Mouse (Mus musculus): ENCODE data around the gene Fosb. TPM values are rescaled to one million over a fixed set of nuclear protein-coding genes. Genes with fewer than 3 reads are reported as not detected.

Fosb gene
- total and polyA plus RNA-seq, 2 experiments from 2014 or later = 0.10 to 0.80 TPM

GRCm38 (mm10) chr7:19308454-19309277 lies 1.2 kb downstream of the Fosb start:
- H3K27me3 ChIP-seq (ENCODE audit: control insufficient read depth, insufficient read depth, low read length) = peaks cover 23% of the 10 kb centered on the region
- H3K4me2 ChIP-seq (ENCODE audit: low read depth, low read length) = peak overlapping the region; percentile 97
- peak; percentile 88 for ATAC-seq (ENCODE audit: insufficient read depth, low read depth)
- peak overlapping the region; percentile 78 for H3K27ac ChIP-seq (ENCODE audit: low read depth)
- H3K36me3 ChIP-seq (replicated peaks; ENCODE audit: control insufficient read depth, insufficient read depth, low read length) = no peaks in the 10 kb centered on the region
- H3K9me3 ChIP-seq (replicated peaks; ENCODE audit: control insufficient read depth, low read length) = no peaks in the 10 kb centered on the region
- peak overlapping the region; percentile 63 for H3K4me3 ChIP-seq (ENCODE audit: low read depth, low read length)
- DNase-seq (ENCODE audit: low spot score) = peak; percentile 93
- H3K9ac ChIP-seq (replicated peaks; ENCODE audit: low read depth, low read length) = peak overlapping the region; percentile 49
- peak; percentile 28; the same call in 1 of the 2 replicates for TF ChIP-seq CTCF (IDR thresholded peaks at IDR 0.05; ENCODE audit: low read depth)
- TF ChIP-seq EP300 (IDR thresholded peaks at IDR 0.05; ENCODE audit: low read depth) = peak; percentile 86
- WGBS = under 1% methylated on average over 58 of the region's 58 CpGs
- peaks cover 9% of the 10 kb centered on the region; the same call in 1 of the 2 replicates for H3K4me1 ChIP-seq (ENCODE audit: control insufficient read depth, insufficient read depth)

GRCm38 (mm10) chr7:19307739-19308453 lies 2.0 kb downstream of the Fosb start:
- H3K27me3 ChIP-seq (ENCODE audit: control insufficient read depth, insufficient read depth, low read length) = peaks cover 27% of the 10 kb centered on the region
- H3K4me2 ChIP-seq (ENCODE audit: low read depth, low read length) = peak overlapping the region; percentile 97
- WGBS = 2% methylated on average over 18 of the region's 18 CpGs
- peak overlapping the region; percentile 63 for H3K4me3 ChIP-seq (ENCODE audit: low read depth, low read length)
- no peaks in the 10 kb centered on the region for H3K36me3 ChIP-seq (replicated peaks; ENCODE audit: control insufficient read depth, insufficient read depth, low read length)
- H3K9ac ChIP-seq (replicated peaks; ENCODE audit: low read depth, low read length) = peak overlapping the region; percentile 49
- peak overlapping the region; percentile 78 for H3K27ac ChIP-seq (ENCODE audit: low read depth)
- ATAC-seq (ENCODE audit: insufficient read depth, low read depth) (peak; percentile 59), DNase-seq (ENCODE audit: low spot score) (peak; percentile 64)
- H3K9me3 ChIP-seq (replicated peaks; ENCODE audit: control insufficient read depth, low read length) = no peaks in the 10 kb centered on the region
- TF ChIP-seq CTCF (IDR thresholded peaks at IDR 0.05; ENCODE audit: low read depth) (peak; percentile 15; the same call in 1 of the 2 replicates), EP300 (IDR thresholded peaks at IDR 0.05; ENCODE audit: low read depth) (no peak)
- H3K4me1 ChIP-seq (ENCODE audit: control insufficient read depth, insufficient read depth) = peaks cover 9% of the 10 kb centered on the region; the same call in 1 of the 2 replicates

GRCm38 (mm10) chr7:19306819-19307738 lies 2.8 kb downstream of the Fosb start:
- ATAC-seq (ENCODE audit: insufficient read depth, low read depth) = no peak
- no peaks in the 10 kb centered on the region for H3K36me3 ChIP-seq (replicated peaks; ENCODE audit: control insufficient read depth, insufficient read depth, low read length)
- no peak for DNase-seq (ENCODE audit: low spot score)
- H3K4me1 ChIP-seq (ENCODE audit: control insufficient read depth, insufficient read depth) = peaks cover 9% of the 10 kb centered on the region; the same call in 1 of the 2 replicates
- H3K4me2 ChIP-seq (ENCODE audit: low read depth, low read length) = no peak overlapping the region
- H3K4me3 ChIP-seq (ENCODE audit: low read depth, low read length) = no peak overlapping the region
- H3K9ac ChIP-seq (replicated peaks; ENCODE audit: low read depth, low read length) = no peak overlapping the region
- no peak overlapping the region for H3K27ac ChIP-seq (ENCODE audit: low read depth)
- TF ChIP-seq CTCF (IDR thresholded peaks at IDR 0.05; ENCODE audit: low read depth) (no peak), EP300 (IDR thresholded peaks at IDR 0.05; ENCODE audit: low read depth) (no peak)
- WGBS = 68% methylated on average over 25 of the region's 25 CpGs
- peaks cover 32% of the 10 kb centered on the region for H3K27me3 ChIP-seq (ENCODE audit: control insufficient read depth, insufficient read depth, low read length)
- no peaks in the 10 kb centered on the region for H3K9me3 ChIP-seq (replicated peaks; ENCODE audit: control insufficient read depth, low read length)

GRCm38 (mm10) chr7:19305796-19306765 lies 3.8 kb downstream of the Fosb start:
- 53% methylated on average over 16 of the region's 16 CpGs for WGBS
- ATAC-seq (ENCODE audit: insufficient read depth, low read depth) = no peak
- no peak overlapping the region for H3K9ac ChIP-seq (replicated peaks; ENCODE audit: low read depth, low read length)
- no peak for TF ChIP-seq CTCF (IDR thresholded peaks at IDR 0.05; ENCODE audit: low read depth)
- no peak for TF ChIP-seq EP300 (IDR thresholded peaks at IDR 0.05; ENCODE audit: low read depth)
- no peaks in the 10 kb centered on the region for H3K9me3 ChIP-seq (replicated peaks; ENCODE audit: control insufficient read depth, low read length)
- no peak overlapping the region for H3K4me3 ChIP-seq (ENCODE audit: low read depth, low read length)
- no peak overlapping the region for H3K4me2 ChIP-seq (ENCODE audit: low read depth, low read length)
- DNase-seq (ENCODE audit: low spot score) = no peak
- peaks cover 14% of the 10 kb centered on the region; the same call in 1 of the 2 replicates for H3K4me1 ChIP-seq (ENCODE audit: control insufficient read depth, insufficient read depth)
- H3K36me3 ChIP-seq (replicated peaks; ENCODE audit: control insufficient read depth, insufficient read depth, low read length) = no peaks in the 10 kb centered on the region
- H3K27ac ChIP-seq (ENCODE audit: low read depth) = no peak overlapping the region
- peaks cover 32% of the 10 kb centered on the region for H3K27me3 ChIP-seq (ENCODE audit: control insufficient read depth, insufficient read depth, low read length)
